Mouse (Mus musculus) C2C12 (cell line): ENCODE results near the gene Cdc14a.

Source experiments
- CEBPB ChIP-seq: IDR thresholded peaks from one replicate; pipeline ENCODE4 v1.6.1; 2011; ENCODE audit warnings: low read depth, mild to moderate bottlenecking, control low read depth, moderate library complexity
- CTCF ChIP-seq: IDR thresholded peaks from one replicate; pipeline ENCODE4 v1.5.1; 2011; ENCODE audit not compliant: control insufficient read depth, insufficient read depth, insufficient read length
- FOSL1 ChIP-seq: IDR thresholded peaks from one replicate; pipeline ENCODE4 v1.8.0; 2011; ENCODE audit warnings: mild to moderate bottlenecking, low read length; ENCODE audit not compliant: poor library complexity, insufficient read depth, severe bottlenecking
- MAX ChIP-seq: IDR thresholded peaks from one replicate; pipeline ENCODE4 v1.6.1; 2011; ENCODE audit warnings: mild to moderate bottlenecking, control low read depth
- MYOD1 ChIP-seq: IDR thresholded peaks from one replicate; pipeline ENCODE4 v1.6.1; 2011; ENCODE audit warnings: low read depth; ENCODE audit not compliant: control insufficient read depth, insufficient read length
- MYOG ChIP-seq: IDR thresholded peaks from one replicate; pipeline ENCODE4 v1.6.1; 2011; ENCODE audit not compliant: control insufficient read depth, insufficient read length; ENCODE audit errors: extremely low read depth
- USF1 ChIP-seq: IDR thresholded peaks from one replicate; pipeline ENCODE4 v1.6.1; 2011; ENCODE audit warnings: low read depth, mild to moderate bottlenecking, control low read depth, moderate library complexity

DNA sequence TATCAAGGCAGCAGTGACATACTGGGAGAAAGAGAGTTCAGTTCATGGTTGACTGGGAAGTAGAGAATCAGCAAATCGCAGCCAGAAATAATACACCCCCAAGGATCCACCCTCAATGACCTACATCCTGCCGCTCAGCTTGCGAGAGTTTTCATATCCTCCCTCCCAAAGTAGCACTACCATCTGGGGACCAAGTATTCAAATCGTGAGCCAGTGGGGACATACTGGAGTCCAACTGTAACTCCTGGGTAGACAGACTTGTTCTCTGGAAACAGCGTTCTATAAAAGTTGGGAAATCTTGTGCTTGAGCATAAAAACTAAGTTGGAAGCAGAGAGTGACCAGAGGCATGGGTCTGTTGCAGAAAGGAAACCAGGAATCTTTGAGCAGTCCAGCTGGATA is 191.1 kb downstream of the Cdc14a start:
- TF ChIP-seq CTCF (no peak), MAX (no peak), MYOD1 (no peak), USF1 (no peak), MYOG (no peak), CEBPB (no peak), FOSL1 (no peak)
